Mouse (Mus musculus) spleen, adult 2 months (tissue): ENCODE measurements around the gene Arhgef11.

ENCODE experiments used
- CTCF ChIP-seq: fragments of 200-500 bp; IDR thresholded peaks from 2 replicates; pipeline ENCODE4 v1.5.1; 2011; ENCODE audit warnings: mild to moderate bottlenecking, inconsistent platforms; ENCODE audit not compliant: insufficient read depth, insufficient read length, insufficient replicate concordance; ENCODE audit errors: extremely low read depth
- POLR2A ChIP-seq: fragments of 200-500 bp; IDR thresholded peaks from 2 replicates; pipeline ENCODE4 v1.6.1; 2011; ENCODE audit warnings: low read depth, low read length, inconsistent platforms

DNA sequence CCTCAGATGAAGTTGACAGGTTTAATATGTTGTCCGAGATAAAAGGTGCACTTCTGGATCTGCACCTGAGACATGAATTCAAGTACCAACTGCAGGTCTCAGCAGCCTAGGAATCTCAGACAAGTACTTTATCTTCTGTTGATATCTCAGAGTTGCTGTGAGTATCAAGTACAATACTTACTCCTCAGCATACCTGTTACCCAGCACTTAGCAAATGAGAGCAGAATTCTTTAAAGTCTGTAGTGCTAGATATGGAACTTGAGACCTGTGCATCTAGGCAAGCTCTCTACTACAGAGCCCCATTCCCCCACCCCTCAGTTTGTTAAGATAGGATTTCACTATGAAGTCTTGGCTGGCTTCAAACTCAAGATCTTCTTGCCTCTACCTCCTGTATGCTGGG, 43.9 kb downstream of the Arhgef11 start:
- TF ChIP-seq CTCF: no peak
- TF ChIP-seq POLR2A: no peak
